In the genomic region with DNA sequence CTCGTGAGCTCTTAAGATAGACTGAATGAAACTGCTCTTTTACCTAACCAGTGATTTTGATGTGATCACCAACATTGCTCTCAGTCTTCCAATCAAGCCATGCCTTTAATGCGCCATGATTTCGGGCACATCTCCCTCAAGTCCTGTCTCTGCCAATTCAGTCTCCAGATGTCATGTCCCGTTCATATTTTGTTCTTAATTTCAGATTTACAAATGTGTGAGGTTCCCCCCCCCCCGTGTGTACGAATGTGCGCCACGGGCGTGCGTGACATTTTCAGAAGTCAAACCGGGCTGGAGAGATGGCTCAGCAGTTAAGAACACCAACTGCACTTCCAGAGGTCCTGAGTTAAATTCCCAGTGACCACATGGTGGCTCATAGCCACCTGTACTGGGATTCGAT, we compare ENCODE assay signal across 8 mouse cellular contexts. TPM values are rescaled to one million over a fixed set of nuclear protein-coding genes. Genes with fewer than 3 reads are reported as not detected.
A peak's percentile ranks its signal among the peaks of the same experiment; 100 is the strongest.
DNase-seq lines count a peak whose midpoint lies in the region; ATAC-seq and TF ChIP-seq lines count a peak whose summit lies in the region.

No protein-coding gene starts in this region.

- TF ChIP-seq CTCF in heart, adult 2 months (IDR thresholded peaks at IDR 0.05) = no peak
- no peak for TF ChIP-seq CTCF in liver, postnatal 0 days (IDR thresholded peaks at IDR 0.05; ENCODE audit: low read depth)

- intact Hi-C loops in heart, adult 2 months (cut with DNase I) = loop anchor here (2.0 to 5.0 kb wide), 2 partner anchors 49 to 251 kb away; a partner anchor contains a TSS
- intact Hi-C loops in heart, postnatal 25 days (cut with DNase I) = loop anchor here (10.0 kb wide), 1 partner anchor 319 kb away; no protein-coding TSS in a partner anchor

- H3K4me1 ChIP-seq in heart, adult 2 months (ENCODE audit: control insufficient read depth, insufficient read depth, low read length) = peaks cover 10% of the 10 kb centered on the region
- peaks cover 24% of the 10 kb centered on the region for H3K4me1 ChIP-seq in forebrain, embryonic 16.5 days (replicated peaks; ENCODE audit: control insufficient read depth, insufficient read depth, low read length)
- H3K4me1 ChIP-seq in liver, postnatal 0 days (ENCODE audit: insufficient read depth) = peaks cover 28% of the 10 kb centered on the region

- no peak for TF ChIP-seq EP300 in heart, adult 2 months (IDR thresholded peaks at IDR 0.05; ENCODE audit: insufficient read depth, low read depth, low read length)
- TF ChIP-seq EP300 in liver, postnatal 0 days (IDR thresholded peaks at IDR 0.05; ENCODE audit: low read depth) = no peak

- peak; percentile 17 for ATAC-seq in CD4-positive, CD25-positive, alpha-beta regulatory T cell, adult 4 months
- ATAC-seq in forebrain, embryonic 16.5 days = peak; percentile 55
- ATAC-seq in liver, postnatal 0 days = peak; percentile 12

- peaks cover 23% of the 10 kb centered on the region for H3K36me3 ChIP-seq in heart, adult 2 months (ENCODE audit: control insufficient read depth, insufficient read depth, low read length)
- peaks cover 21% of the 10 kb centered on the region for H3K36me3 ChIP-seq in forebrain, embryonic 16.5 days (ENCODE audit: control insufficient read depth, insufficient read depth)
- peaks cover 38% of the 10 kb centered on the region for H3K36me3 ChIP-seq in liver, postnatal 0 days (replicated peaks; ENCODE audit: insufficient read depth, low read length)

- WGBS in heart, adult 2 months = 1% methylated on average over 12 of the region's 12 CpGs
- under 1% methylated on average over 12 of the region's 12 CpGs for WGBS in forebrain, embryonic 16.5 days
- whole genome bisulfite sequencing in liver, postnatal 0 days (ENCODE audit: insufficient replicate concordance) = 1% methylated on average over 12 of the region's 12 CpGs

- H3K9ac ChIP-seq in heart, adult 2 months (ENCODE audit: low read depth, low read length) = peak overlapping the region; percentile 71
- H3K9ac ChIP-seq in forebrain, embryonic 16.5 days (replicated peaks; ENCODE audit: low read depth, low read length) = peak overlapping the region; percentile 66
- peak overlapping the region; percentile 61 for H3K9ac ChIP-seq in liver, postnatal 0 days (replicated peaks)

- H3K27ac ChIP-seq in heart, adult 2 months = peak overlapping the region; percentile 82
- H3K27ac ChIP-seq in forebrain, embryonic 16.5 days (ENCODE audit: low read length) = peak overlapping the region; percentile 98
- H3K27ac ChIP-seq in liver, postnatal 0 days (ENCODE audit: low read depth) = peak overlapping the region; percentile 96

- no peaks in the 10 kb centered on the region for H3K79me2 ChIP-seq in heart, adult 2 months (replicated peaks; ENCODE audit: control insufficient read depth, insufficient read depth, low read length)

- TF ChIP-seq POLR2A in heart, adult 2 months (IDR thresholded peaks at IDR 0.05; ENCODE audit: insufficient read depth, low read depth, low read length) = no peak

- peak overlapping the region; percentile 81 for H3K4me2 ChIP-seq in forebrain, embryonic 16.5 days (ENCODE audit: low read length)
- peak overlapping the region; percentile 93 for H3K4me2 ChIP-seq in liver, postnatal 0 days (ENCODE audit: low read depth, low read length)

- H3K9me3 ChIP-seq in forebrain, embryonic 16.5 days (ENCODE audit: control insufficient read depth, low read length) = no peaks in the 10 kb centered on the region
- H3K9me3 ChIP-seq in liver, postnatal 0 days (ENCODE audit: low read length) = no peaks in the 10 kb centered on the region

- H3K27me3 ChIP-seq in heart, adult 2 months (ENCODE audit: control insufficient read depth, insufficient read depth, low read length) = no peaks in the 10 kb centered on the region
- H3K27me3 ChIP-seq in forebrain, embryonic 16.5 days (replicated peaks; ENCODE audit: control insufficient read depth, insufficient read depth, low read length) = no peaks in the 10 kb centered on the region
- no peaks in the 10 kb centered on the region for H3K27me3 ChIP-seq in liver, postnatal 0 days (ENCODE audit: insufficient read depth, low read length)

- DNase-seq in heart, adult 2 months = no peak
- no peak for DNase-seq in heart, postnatal 25 days (ENCODE audit: low spot score)
- DNase-seq in liver, postnatal 0 days = no peak
- no peak for DNase-seq in cerebellum, adult 9-10 months
- DNase-seq in spleen, postnatal 36 days (ENCODE audit: low spot score in 2 of 2) = no peak
- DNase-seq in layer of hippocampus, postnatal 36 days = no peak

- H3K4me3 ChIP-seq in heart, adult 2 months = peak overlapping the region; percentile 69
- peak overlapping the region; percentile 56 for H3K4me3 ChIP-seq in forebrain, embryonic 16.5 days (replicated peaks; ENCODE audit: low read length)
- peak overlapping the region; percentile 93 for H3K4me3 ChIP-seq in liver, postnatal 0 days (ENCODE audit: low read depth, low read length)

RNA-seq across cellular contexts. Expression of a gene that starts 7.4 kb away (rescaled TPM):
- total RNA-seq in heart, adult 2 months (2021) = 10 to 100 TPM; 69.6 to 95.0 TPM
- polyA plus RNA-seq in heart, adult 2 months (2012; rRNA removed) = 247 and 250 TPM in 2 replicates
- total RNA-seq in heart, postnatal 25 days (2021) = 10 to 100 TPM; 77.5 to 92.2 TPM
- polyA plus RNA-seq in CD4-positive, CD25-positive, alpha-beta regulatory T cell, adult 4 months (2017; shearing (Covaris generic)) = under 1 TPM; 0.86 to 0.94 TPM
- polyA plus RNA-seq in forebrain, embryonic 16.5 days (2015; fragmentation: Nextera tagmentation; extraction: Ambion mirVana) = 49.5 and 58.4 TPM in 2 replicates
- 10.3 and 10.4 TPM in 2 replicates for polyA plus RNA-seq in liver, postnatal 0 days (2015; fragmentation: Nextera tagmentation; extraction: Ambion mirVana)
- 100 to 1,000 TPM; 341 to 377 TPM for total RNA-seq in layer of hippocampus, postnatal 36 days (2021)

RNA-seq across cellular contexts. Expression of a gene that starts 7.9 kb away (rescaled TPM):
- 100 to 1,000 TPM; 137 to 150 TPM for total RNA-seq in heart, adult 2 months (2021)
- 201 and 230 TPM in 2 replicates for polyA plus RNA-seq in heart, adult 2 months (2012; rRNA removed)
- total RNA-seq in heart, postnatal 25 days (2021) = 100 to 1,000 TPM; 154 to 183 TPM
- 1,000 to 10,000 TPM; 3,782 to 4,433 TPM for polyA plus RNA-seq in CD4-positive, CD25-positive, alpha-beta regulatory T cell, adult 4 months (2017; shearing (Covaris generic))
- 605 and 629 TPM in 2 replicates for polyA plus RNA-seq in forebrain, embryonic 16.5 days (2015; fragmentation: Nextera tagmentation; extraction: Ambion mirVana)
- 394 and 407 TPM in 2 replicates for polyA plus RNA-seq in liver, postnatal 0 days (2015; fragmentation: Nextera tagmentation; extraction: Ambion mirVana)
- 100 to 1,000 TPM; 497 to 547 TPM for total RNA-seq in layer of hippocampus, postnatal 36 days (2021)

RNA-seq across cellular contexts. Expression of a gene that starts 49.2 kb away (rescaled TPM):
- 10 to 100 TPM; 17.8 to 24.5 TPM for total RNA-seq in heart, adult 2 months (2021)
- 24.1 and 29.3 TPM in 2 replicates for polyA plus RNA-seq in heart, adult 2 months (2012; rRNA removed)
- total RNA-seq in heart, postnatal 25 days (2021) = 10 to 100 TPM; 23.7 to 26.5 TPM
- polyA plus RNA-seq in CD4-positive, CD25-positive, alpha-beta regulatory T cell, adult 4 months (2017; shearing (Covaris generic)) = 10 to 100 TPM; 12.0 to 39.6 TPM
- polyA plus RNA-seq in forebrain, embryonic 16.5 days (2015; fragmentation: Nextera tagmentation; extraction: Ambion mirVana) = 40.7 and 43.8 TPM in 2 replicates
- polyA plus RNA-seq in liver, postnatal 0 days (2015; fragmentation: Nextera tagmentation; extraction: Ambion mirVana) = 7.0 and 7.5 TPM in 2 replicates
- 10 to 100 TPM; 23.9 to 24.0 TPM for total RNA-seq in layer of hippocampus, postnatal 36 days (2021)
